Mouse (Mus musculus) liver, embryonic 16.5 days (tissue): ENCODE measurements around the gene Fxyd1. TPM values are rescaled to one million over a fixed set of nuclear protein-coding genes. Genes with fewer than 3 reads are reported as not detected.

Experiments used
- ATAC-seq: fragments of 200-750 bp; cut with Nextera tagmentation; 2 replicates; pipeline ENCODE4 v1.8.0; 2017; ENCODE audit warnings: low read depth, mild to moderate bottlenecking, moderate number of reproducible peaks, moderate library complexity
- H3K27ac ChIP-seq: fragments of 300-500 bp; sonication (generic); 2 replicates; pipeline ENCODE4 v1.5.1; 2014; ENCODE audit warnings: mild to moderate bottlenecking, low read length
- H3K27me3 ChIP-seq: fragments of 300-500 bp; sonication (generic); 2 replicates; pipeline ENCODE4 v1.6.1; 2014; ENCODE audit warnings: low read depth, low read length, mixed read lengths; ENCODE audit not compliant: control insufficient read depth, insufficient read depth
- H3K36me3 ChIP-seq: fragments of 300-500 bp; sonication (generic); 2 replicates; pipeline ENCODE4 v1.6.1; 2014; ENCODE audit warnings: mild to moderate bottlenecking; ENCODE audit not compliant: control insufficient read depth, insufficient read depth
- H3K4me1 ChIP-seq: fragments of 300-500 bp; sonication (generic); 2 replicates; pipeline ENCODE4 v1.6.1; 2014; ENCODE audit warnings: low read depth, low read length, mixed read lengths; ENCODE audit not compliant: control insufficient read depth
- H3K4me2 ChIP-seq: fragments of 300-500 bp; sonication (generic); 2 replicates; pipeline ENCODE4 v1.6.1; 2014; ENCODE audit warnings: low read depth, low read length, mixed read lengths
- H3K4me3 ChIP-seq: fragments of 300-500 bp; sonication (generic); 2 replicates; pipeline ENCODE4 v1.5.1; 2014; ENCODE audit warnings: low read depth, mild to moderate bottlenecking, low read length
- H3K9ac ChIP-seq: fragments of 300-500 bp; sonication (generic); 2 replicates; pipeline ENCODE4 v1.6.1; 2014; ENCODE audit warnings: low read depth, low read length
- H3K9me3 ChIP-seq: fragments of 300-500 bp; sonication (generic); replicated peaks from 2 replicates; pipeline ENCODE4 v1.6.1; 2016; ENCODE audit warnings: low read length; ENCODE audit not compliant: control insufficient read depth
- WGBS: fragments of 180-500 bp; shearing (Covaris S2); extraction: QIAGEN DNeasy Blood & Tissue Kit; methylation state at CpG from one replicate; pipeline ENCODE4 v1.1.7; 2014; ENCODE audit not compliant: insufficient replicate concordance; 5-methylcytosine and 5-hydroxymethylcytosine counted together
- microRNA-seq: library from miRNA; unstranded; fragments of <30 nt; microRNA quantifications from one replicate; pipeline ENCODE4, GENCODE M21; 2016
- polyA plus RNA-seq: library from polyadenylated mRNA; unstranded; fragments of >200 nt; fragmentation: Nextera tagmentation; extraction: Ambion mirVana; gene quantifications from 2 replicates; pipeline ENCODE4 v1.2.1, GENCODE M21; 2015

The Fxyd1 gene
- polyA plus RNA-seq, 1 experiment from 2014 or later = 130 TPM

- Histone ChIP-seq H3K4me1 (no peaks in the 10 kb centered on the region; the same call in 1 of the 2 replicates), H3K4me2 (no peak overlapping the region), H3K36me3 (no peaks in the 10 kb centered on the region), H3K9ac (no peak overlapping the region), H3K27me3 (no peaks in the 10 kb centered on the region), H3K27ac (no peak overlapping the region), H3K9me3 (no peaks in the 10 kb centered on the region), H3K4me3 (no peak overlapping the region)
- ATAC-seq = no peak
- WGBS = 50% methylated on average over 8 of the region's 8 CpGs
Observed at GRCm38 (mm10) chr7:31028609-31029008, 28.4 kb downstream of the Fxyd1 start.

GRCm38 (mm10) chr7:31017104-31017901 is 39.7 kb downstream of the Fxyd1 start:
- Histone ChIP-seq H3K36me3 (no peaks in the 10 kb centered on the region), H3K4me2 (no peak overlapping the region), H3K4me1 (no peaks in the 10 kb centered on the region; the same call in 1 of the 2 replicates), H3K9ac (no peak overlapping the region), H3K27me3 (no peaks in the 10 kb centered on the region), H3K27ac (no peak overlapping the region), H3K9me3 (no peaks in the 10 kb centered on the region), H3K4me3 (no peak overlapping the region)
- WGBS = 36% methylated on average over 10 of the region's 10 CpGs
- ATAC-seq = peak; percentile 19; the same call in 1 of the 2 replicates

GRCm38 (mm10) chr7:31012971-31013370 is 44.0 kb downstream of the Fxyd1 start:
- Histone ChIP-seq H3K27me3 (no peaks in the 10 kb centered on the region), H3K4me2 (no peak overlapping the region), H3K9me3 (no peaks in the 10 kb centered on the region), H3K4me1 (no peaks in the 10 kb centered on the region; the same call in 1 of the 2 replicates), H3K9ac (no peak overlapping the region), H3K4me3 (no peak overlapping the region), H3K36me3 (no peaks in the 10 kb centered on the region), H3K27ac (no peak overlapping the region)
- ATAC-seq = no peak
- 62% methylated on average over 5 of the region's 5 CpGs for WGBS

GRCm38 (mm10) chr7:31008889-31009288 is 48.1 kb downstream of the Fxyd1 start:
- Histone ChIP-seq H3K9ac (no peak overlapping the region), H3K9me3 (no peaks in the 10 kb centered on the region), H3K36me3 (no peaks in the 10 kb centered on the region), H3K27ac (no peak overlapping the region), H3K4me2 (no peak overlapping the region), H3K4me3 (no peak overlapping the region), H3K4me1 (no peaks in the 10 kb centered on the region; the same call in 1 of the 2 replicates), H3K27me3 (no peaks in the 10 kb centered on the region)
- ATAC-seq = no peak
- 48% methylated on average over 3 of the region's 3 CpGs for WGBS

GRCm38 (mm10) chr7:31008175-31008574 is 48.8 kb downstream of the Fxyd1 start:
- H3K27ac ChIP-seq = no peak overlapping the region
- no peaks in the 10 kb centered on the region for H3K27me3 ChIP-seq
- ATAC-seq = peak; percentile 21; the same call in 1 of the 2 replicates
- no peak overlapping the region for H3K9ac ChIP-seq
- no peaks in the 10 kb centered on the region for H3K9me3 ChIP-seq
- 22% methylated on average over 1 of the region's 1 CpGs for WGBS
- H3K4me2 ChIP-seq = no peak overlapping the region
- H3K4me3 ChIP-seq = no peak overlapping the region
- no peaks in the 10 kb centered on the region; the same call in 1 of the 2 replicates for H3K4me1 ChIP-seq
- no peaks in the 10 kb centered on the region for H3K36me3 ChIP-seq

- ATAC-seq = no peak
- no peak overlapping the region for H3K4me3 ChIP-seq
- H3K27ac ChIP-seq = no peak overlapping the region
- no peaks in the 10 kb centered on the region for H3K27me3 ChIP-seq
- H3K9me3 ChIP-seq = no peaks in the 10 kb centered on the region
- 21% methylated on average over 1 of the region's 1 CpGs for WGBS
- no peak overlapping the region for H3K9ac ChIP-seq
- H3K4me1 ChIP-seq = no peaks in the 10 kb centered on the region; the same call in 1 of the 2 replicates
- H3K36me3 ChIP-seq = no peaks in the 10 kb centered on the region
- no peak overlapping the region for H3K4me2 ChIP-seq
Observed at GRCm38 (mm10) chr7:31007775-31008174, 49.2 kb downstream of the Fxyd1 start.

GRCm38 (mm10) chr7:31002650-31003049 is 54.3 kb downstream of the Fxyd1 start:
- Histone ChIP-seq H3K4me2 (no peak overlapping the region), H3K36me3 (no peaks in the 10 kb centered on the region), H3K9me3 (no peaks in the 10 kb centered on the region), H3K4me3 (no peak overlapping the region), H3K9ac (no peak overlapping the region), H3K4me1 (peaks cover 3% of the 10 kb centered on the region), H3K27ac (peak overlapping the region; percentile 12; the same call in 1 of the 2 replicates), H3K27me3 (no peaks in the 10 kb centered on the region)
- 17% methylated on average over 8 of the region's 8 CpGs for WGBS
- ATAC-seq = peak; percentile 47

Small RNA genes within 50 kb of the gene (microRNA-seq; reads per million reads assigned to microRNA genes)
- gene Mir7050 = not detected

Other genes with a start within 250 kb of the Fxyd1 start
- 0.90 and 1.1 TPM in 2 replicates for gene Ffar2, start 233.4 kb downstream of the Fxyd1 start, polyA plus RNA-seq
- not detected in 2 replicates for gene Ffar3, start 201.0 kb downstream of the Fxyd1 start, polyA plus RNA-seq
- gene Ffar1, start 195.6 kb downstream of the Fxyd1 start, polyA plus RNA-seq = not detected in 2 replicates
- gene Cd22, start 176.9 kb downstream of the Fxyd1 start, polyA plus RNA-seq = 0.74 and 1.4 TPM in 2 replicates
- gene Mag, start 142.3 kb downstream of the Fxyd1 start, polyA plus RNA-seq = 0.16 and 0.27 TPM in 2 replicates
- not detected in 2 replicates for gene Hamp2, start 132.5 kb downstream of the Fxyd1 start, polyA plus RNA-seq
- 10.4 and 17.5 TPM in 2 replicates for gene Hamp, start 113.2 kb downstream of the Fxyd1 start, polyA plus RNA-seq
- 7.9 and 9.0 TPM in 2 replicates for gene Usf2, start 100.4 kb downstream of the Fxyd1 start, polyA plus RNA-seq
- gene Lsr, start 83.7 kb downstream of the Fxyd1 start, polyA plus RNA-seq = 30.5 and 31.8 TPM in 2 replicates
- 3.2 and 3.8 TPM in 2 replicates for gene Fam187b, start 83.4 kb downstream of the Fxyd1 start, polyA plus RNA-seq
- 19.9 and 22.4 TPM in 2 replicates for gene Fxyd5, start 14.7 kb downstream of the Fxyd1 start, polyA plus RNA-seq
- gene Fxyd7, start 5.7 kb downstream of the Fxyd1 start, polyA plus RNA-seq = 0.15 and 0.65 TPM in 2 replicates
- 0.02 and 0.12 TPM in 2 replicates for gene Lgi4, start 2.1 kb upstream of the Fxyd1 start, polyA plus RNA-seq
- 0.51 and 1.1 TPM in 2 replicates for gene Fxyd3, start 19.5 kb upstream of the Fxyd1 start, polyA plus RNA-seq
- 129 and 145 TPM in 2 replicates for gene Hpn, start 58.1 kb upstream of the Fxyd1 start, polyA plus RNA-seq
- gene Scn1b, start 69.8 kb upstream of the Fxyd1 start, polyA plus RNA-seq = 0.75 and 0.76 TPM in 2 replicates
- 10.2 and 11.6 TPM in 2 replicates for gene Gramd1a, start 98.7 kb upstream of the Fxyd1 start, polyA plus RNA-seq
- not detected in 2 replicates for gene Scgb2b2, start 233.3 kb upstream of the Fxyd1 start, polyA plus RNA-seq
- not detected in 2 replicates for gene Scgb1b2, start 234.6 kb upstream of the Fxyd1 start, polyA plus RNA-seq